Mouse (Mus musculus) MEL (cell line): ENCODE measurements at regions not wholly inside any gene's neighbourhood (a gene's known extent, or its start where the extent isn't known, plus 50 kb on each side); places are given as distances from the start of the nearest gene placed in this dataset.

Source experiments
- CTCF ChIP-seq, 3 experiments: IDR thresholded peaks in 2 of 3; conservative IDR thresholded peaks in 1 of 3; 2 replicates each; pipeline ENCODE4 v1.5.1; 2011 to 2012; ENCODE audit warnings: low read length in 3 of 3, low read depth in 2 of 3, mild to moderate bottlenecking in 2 of 3, improper control_type of control experiment in 1 of 3, inconsistent platforms in 1 of 3, mixed read lengths in 1 of 3, moderate library complexity in 1 of 3; ENCODE audit not compliant: control insufficient read depth in 1 of 3, insufficient read depth in 1 of 3, poor library complexity in 1 of 3, severe bottlenecking in 1 of 3
- POLR2A ChIP-seq, 2 experiments: IDR thresholded peaks; 2 replicates each; pipeline ENCODE4 v1.6.1; 2011 to 2012; ENCODE audit warnings: low read length in 2 of 2, mild to moderate bottlenecking in 2 of 2, control low read depth in 1 of 2, improper control_type of control experiment in 1 of 2, low read depth in 1 of 2, moderate library complexity in 1 of 2; ENCODE audit not compliant: control insufficient read depth in 1 of 2, insufficient read depth in 1 of 2, poor library complexity in 1 of 2

DNA sequence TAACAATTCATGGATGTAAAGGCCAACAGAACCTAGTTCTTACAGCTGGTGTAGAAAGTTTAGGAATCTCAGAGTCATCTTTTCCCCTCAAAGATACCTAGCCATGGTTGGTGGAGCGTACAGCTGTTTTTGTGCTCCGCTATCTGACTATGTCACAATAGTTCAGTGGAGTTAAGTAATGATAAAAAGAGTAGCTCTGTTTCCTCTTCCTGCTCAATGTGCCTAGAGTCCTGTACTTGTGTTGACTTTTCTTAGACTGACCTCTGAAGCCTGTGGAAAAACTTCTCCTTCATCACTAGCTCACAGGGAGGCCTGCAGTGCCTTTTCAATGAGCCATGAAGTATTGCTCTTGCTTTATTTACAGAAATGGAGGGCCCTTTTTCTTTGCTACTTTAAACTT is 232.1 kb downstream of the Gm11146 start:
- TF ChIP-seq POLR2A (IDR thresholded peaks at IDR 0.05; ENCODE audit: control insufficient read depth in 1 of 2, insufficient read depth in 1 of 2, low read depth in 1 of 2, low read length in 2 of 2, poor library complexity in 1 of 2), result no peak
- TF ChIP-seq CTCF (IDR thresholded peaks at IDR 0.05 in 2 of 3, conservative IDR thresholded peaks at IDR 0.05 in 1 of 3; ENCODE audit: control insufficient read depth in 1 of 3, insufficient read depth in 1 of 3, low read depth in 2 of 3, low read length in 3 of 3, poor library complexity in 1 of 3, severe bottlenecking in 1 of 3), result no peak
